In the genomic region with DNA sequence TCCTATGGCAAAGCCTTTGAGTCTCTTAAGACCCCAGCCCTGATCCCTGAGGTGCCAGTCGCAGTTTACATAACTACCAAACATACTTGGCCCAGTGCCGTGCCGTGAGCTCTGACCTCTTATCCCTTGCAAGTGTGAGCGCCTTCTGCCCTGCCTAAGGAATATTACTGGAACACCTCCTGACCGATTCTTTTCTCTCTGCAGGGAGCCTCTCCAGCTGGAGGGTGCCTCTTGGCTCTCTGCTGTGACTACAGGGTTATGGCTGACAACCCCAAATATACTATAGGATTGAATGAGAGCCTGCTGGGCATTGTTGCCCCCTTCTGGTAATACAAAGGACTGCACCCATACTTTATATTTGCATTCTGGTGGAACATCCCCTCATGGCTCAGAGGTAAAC, we compare ENCODE assay signal across 8 mouse cellular contexts. TPM values are rescaled to one million over a fixed set of nuclear protein-coding genes. Genes with fewer than 3 reads are reported as not detected.
DNase-seq lines count a peak whose midpoint lies in the region; ATAC-seq lines count a peak whose summit lies in the region.

No protein-coding gene starts in this region.

- no peak overlapping the region for H3K27ac ChIP-seq in heart, embryonic 16.5 days (ENCODE audit: low read length)
- no peak overlapping the region for H3K27ac ChIP-seq in heart, embryonic 12.5 days (ENCODE audit: poor library complexity, severe bottlenecking)
- no peak overlapping the region for H3K27ac ChIP-seq in intestine, embryonic 16.5 days (ENCODE audit: low read length)

- no peaks in the 10 kb centered on the region for H3K27me3 ChIP-seq in heart, embryonic 16.5 days (ENCODE audit: control insufficient read depth, insufficient read depth, low read length)
- H3K27me3 ChIP-seq in heart, embryonic 12.5 days (replicated peaks), result no peaks in the 10 kb centered on the region
- no peaks in the 10 kb centered on the region for H3K27me3 ChIP-seq in intestine, embryonic 16.5 days (replicated peaks; ENCODE audit: control insufficient read depth, insufficient read depth, low read length)
- no peaks in the 10 kb centered on the region for H3K27me3 ChIP-seq in splenic B cell, adult 2 months (ENCODE audit: control insufficient read depth, insufficient read depth, low read length, poor library complexity, severe bottlenecking)

- H3K4me1 ChIP-seq in heart, embryonic 16.5 days (ENCODE audit: control insufficient read depth, insufficient read depth, low read length), result no peaks in the 10 kb centered on the region
- H3K4me1 ChIP-seq in heart, embryonic 12.5 days (replicated peaks), result no peaks in the 10 kb centered on the region
- no peaks in the 10 kb centered on the region for H3K4me1 ChIP-seq in intestine, embryonic 16.5 days (ENCODE audit: control insufficient read depth, insufficient read depth, low read length)

- ATAC-seq in heart, embryonic 16.5 days (replicated peaks; ENCODE audit: extremely low read depth, insufficient read depth, low FRiP score), result 0 out of 2 replicates have a peak, but pooled peaks have one; percentile 26
- no peak for ATAC-seq in heart, embryonic 12.5 days (ENCODE audit: insufficient number of reproducible peaks, low FRiP score)
- ATAC-seq in intestine, embryonic 16.5 days, result 0 out of 2 replicates have a peak, but pooled peaks have one; percentile 11

- H3K4me2 ChIP-seq in heart, embryonic 16.5 days (ENCODE audit: low read depth, low read length), result no peak overlapping the region
- H3K4me2 ChIP-seq in heart, embryonic 12.5 days, result no peak overlapping the region
- H3K4me2 ChIP-seq in intestine, embryonic 16.5 days (ENCODE audit: low read depth, low read length), result no peak overlapping the region

- H3K4me3 ChIP-seq in heart, embryonic 16.5 days (ENCODE audit: low read length), result no peak overlapping the region
- no peak overlapping the region for H3K4me3 ChIP-seq in heart, embryonic 12.5 days
- no peak overlapping the region for H3K4me3 ChIP-seq in intestine, embryonic 16.5 days (ENCODE audit: low read length)

- peak; percentile 25 for DNase-seq in Muller cell, postnatal 12 days (ENCODE audit: inconsistent ontology term)
- DNase-seq in embryo, embryonic 9.5 days (ENCODE audit: extremely low spot score), result peak; percentile 49
- DNase-seq in lung, postnatal 25 days (ENCODE audit: low spot score), result peak; percentile 39
- peak; percentile 79 for DNase-seq in splenic B cell, adult 2 months (ENCODE audit: low read depth, low spot score)
- DNase-seq in gastrocnemius, postnatal 25 days, result no peak

- peaks cover 53% of the 10 kb centered on the region for H3K36me3 ChIP-seq in heart, embryonic 16.5 days (ENCODE audit: control insufficient read depth, insufficient read depth)
- H3K36me3 ChIP-seq in heart, embryonic 12.5 days, result peaks cover 93% of the 10 kb centered on the region
- H3K36me3 ChIP-seq in intestine, embryonic 16.5 days (ENCODE audit: control insufficient read depth, insufficient read depth, low read length), result peaks cover 22% of the 10 kb centered on the region
- H3K36me3 ChIP-seq in splenic B cell, adult 2 months (ENCODE audit: control insufficient read depth, insufficient read depth, low read length, poor library complexity, severe bottlenecking), result peaks cover 5% of the 10 kb centered on the region

- H3K9ac ChIP-seq in heart, embryonic 16.5 days (ENCODE audit: low read length), result no peak overlapping the region
- no peak overlapping the region for H3K9ac ChIP-seq in heart, embryonic 12.5 days
- H3K9ac ChIP-seq in intestine, embryonic 16.5 days (ENCODE audit: low read depth, low read length), result no peak overlapping the region

- H3K9me3 ChIP-seq in heart, embryonic 16.5 days (replicated peaks; ENCODE audit: control insufficient read depth, low read length), result no peaks in the 10 kb centered on the region
- no peaks in the 10 kb centered on the region for H3K9me3 ChIP-seq in heart, embryonic 12.5 days (replicated peaks)
- no peaks in the 10 kb centered on the region for H3K9me3 ChIP-seq in intestine, embryonic 16.5 days (ENCODE audit: control insufficient read depth, low read length)

- 81% methylated on average over 5 of the region's 5 CpGs for WGBS in heart, embryonic 16.5 days
- WGBS in heart, embryonic 12.5 days, result 81% methylated on average over 5 of the region's 5 CpGs
- 71% methylated on average over 5 of the region's 5 CpGs for WGBS in intestine, embryonic 16.5 days

RNA-seq across cellular contexts. Expression of a gene that starts 5.9 kb away (rescaled TPM):
- 1.5 and 2.1 TPM in 2 replicates for polyA plus RNA-seq in heart, embryonic 16.5 days (2015; fragmentation: Nextera tagmentation; extraction: Ambion mirVana)
- polyA plus RNA-seq in heart, embryonic 12.5 days (2016; fragmentation: Nextera tagmentation; extraction: Ambion mirVana), result 2.3 and 2.4 TPM in 2 replicates
- polyA plus RNA-seq in intestine, embryonic 16.5 days (2015; fragmentation: Nextera tagmentation; extraction: Ambion mirVana), result 1.5 and 1.8 TPM in 2 replicates
- total RNA-seq in gastrocnemius, postnatal 25 days (2021), result 1 to 10 TPM; 1.0 to 1.5 TPM

RNA-seq across cellular contexts. Expression of a gene that starts 10.6 kb away (rescaled TPM):
- polyA plus RNA-seq in heart, embryonic 16.5 days (2015; fragmentation: Nextera tagmentation; extraction: Ambion mirVana), result 333 and 371 TPM in 2 replicates
- 209 and 215 TPM in 2 replicates for polyA plus RNA-seq in heart, embryonic 12.5 days (2016; fragmentation: Nextera tagmentation; extraction: Ambion mirVana)
- 159 and 161 TPM in 2 replicates for polyA plus RNA-seq in intestine, embryonic 16.5 days (2015; fragmentation: Nextera tagmentation; extraction: Ambion mirVana)
- total RNA-seq in gastrocnemius, postnatal 25 days (2021), result 100 to 1,000 TPM; 134 to 161 TPM

RNA-seq across cellular contexts. Expression of a gene that starts 22.7 kb away (rescaled TPM):
- 211 and 215 TPM in 2 replicates for polyA plus RNA-seq in heart, embryonic 16.5 days (2015; fragmentation: Nextera tagmentation; extraction: Ambion mirVana)
- 246 and 247 TPM in 2 replicates for polyA plus RNA-seq in heart, embryonic 12.5 days (2016; fragmentation: Nextera tagmentation; extraction: Ambion mirVana)
- 233 and 248 TPM in 2 replicates for polyA plus RNA-seq in intestine, embryonic 16.5 days (2015; fragmentation: Nextera tagmentation; extraction: Ambion mirVana)
- 10 to 100 TPM; 47.3 to 50.6 TPM for total RNA-seq in gastrocnemius, postnatal 25 days (2021)

RNA-seq across cellular contexts. Expression of a gene that starts 33.1 kb away (rescaled TPM):
- polyA plus RNA-seq in heart, embryonic 16.5 days (2015; fragmentation: Nextera tagmentation; extraction: Ambion mirVana), result 27.7 and 28.8 TPM in 2 replicates
- polyA plus RNA-seq in heart, embryonic 12.5 days (2016; fragmentation: Nextera tagmentation; extraction: Ambion mirVana), result 22.2 and 22.5 TPM in 2 replicates
- 26.1 and 27.1 TPM in 2 replicates for polyA plus RNA-seq in intestine, embryonic 16.5 days (2015; fragmentation: Nextera tagmentation; extraction: Ambion mirVana)
- 10 to 100 TPM in 1 of 2 experiments, 1 to 10 TPM in 1; 9.4 to 10.2 TPM for total RNA-seq in gastrocnemius, postnatal 25 days (2021)

RNA-seq across cellular contexts. Expression of a gene that starts 33.2 kb away (rescaled TPM):
- 71.1 and 76.0 TPM in 2 replicates for polyA plus RNA-seq in heart, embryonic 16.5 days (2015; fragmentation: Nextera tagmentation; extraction: Ambion mirVana)
- polyA plus RNA-seq in heart, embryonic 12.5 days (2016; fragmentation: Nextera tagmentation; extraction: Ambion mirVana), result 71.9 and 73.7 TPM in 2 replicates
- polyA plus RNA-seq in intestine, embryonic 16.5 days (2015; fragmentation: Nextera tagmentation; extraction: Ambion mirVana), result 83.8 and 87.1 TPM in 2 replicates
- total RNA-seq in gastrocnemius, postnatal 25 days (2021), result 10 to 100 TPM; 50.8 to 55.0 TPM
